In genomic region chr13:59477451-59477850, GRCm38 (mm10) we compare ENCODE assay signal across 20 mouse cellular contexts.
DNase-seq lines count a peak whose midpoint lies in the region; ATAC-seq and TF ChIP-seq lines count a peak whose summit lies in the region.
"Had no signal": no experiment of that assay in that cellular context is flagged by ENCODE, and none has a peak within 500 bp of the region (broad histone marks: within the 10 kb centered on the region; RNA-seq: fewer than 3 reads in every experiment).

No protein-coding gene starts in this region.

- H3K4me3 ChIP-seq in ES-Bruce4 (ENCODE audit: low read depth, low read length) = peak overlapping the region; percentile 53
- H3K4me3 ChIP-seq: embryonic facial prominence, embryonic 15.5 days; erythroblast, embryonic 14.5 days; forebrain, embryonic 15.5 days; heart, embryonic 10.5 days; hindbrain, embryonic 12.5 days had no signal

- H3K27ac ChIP-seq in ES-Bruce4 (ENCODE audit: insufficient read depth, low read length) = no peak overlapping the region
- H3K27ac ChIP-seq: embryonic facial prominence, embryonic 15.5 days; forebrain, embryonic 15.5 days; heart, embryonic 10.5 days; hindbrain, embryonic 12.5 days; hindbrain, postnatal 0 days had no signal

- H3K4me1 ChIP-seq in ES-Bruce4 (ENCODE audit: control insufficient read depth, insufficient read depth, low read length) = no peaks in the 10 kb centered on the region
- H3K4me1 ChIP-seq: embryonic facial prominence, embryonic 15.5 days; forebrain, embryonic 15.5 days; heart, embryonic 10.5 days; hindbrain, embryonic 12.5 days had no signal

- TF ChIP-seq EP300 in ES-Bruce4 (IDR thresholded peaks at IDR 0.05; ENCODE audit: insufficient read depth, low read depth, low read length) = no peak

- no peak for TF ChIP-seq CTCF in ES-Bruce4 (IDR thresholded peaks at IDR 0.05; ENCODE audit: low read depth, low read length)

- H3K27me3 ChIP-seq in ES-Bruce4 (ENCODE audit: control insufficient read depth, insufficient read depth, low read length, poor library complexity, severe bottlenecking) = no peaks in the 10 kb centered on the region
- H3K27me3 ChIP-seq: embryonic facial prominence, embryonic 15.5 days; forebrain, embryonic 15.5 days; hindbrain, embryonic 12.5 days had no signal

- TF ChIP-seq POLR2A in ES-Bruce4 (IDR thresholded peaks at IDR 0.05; ENCODE audit: insufficient read depth, low read length) = no peak

- DNase-seq in heart, adult 11 months = peak; percentile 79
- DNase-seq in heart, adult 8-10 months (ENCODE audit: low spot score) = no peak
- DNase-seq in ZHBTc4 (ENCODE audit: low read depth, low spot score) = peak; percentile 44
- no peak for DNase-seq in thymus, postnatal 14 days
- no peak for DNase-seq in liver
- DNase-seq: adrenal gland, adult 2 months; adrenal gland, postnatal 25 days; cerebellum, adult 2 months; cerebellum, postnatal 10 days; gastrocnemius, postnatal 14 days; heart, postnatal 10 days; heart, postnatal 4 days had no signal

- no peak for ATAC-seq in erythroid progenitor cell, adult 5-6 weeks (replicated peaks; ENCODE audit: low FRiP score, poor library complexity, severe bottlenecking)
- ATAC-seq: forebrain, embryonic 15.5 days; hindbrain, postnatal 0 days had no signal

- H3K9me3 ChIP-seq in ES-Bruce4 (replicated peaks; ENCODE audit: control insufficient read depth, insufficient read depth, low read length, poor library complexity, severe bottlenecking) = no peaks in the 10 kb centered on the region
- H3K9me3 ChIP-seq: embryonic facial prominence, embryonic 15.5 days; forebrain, embryonic 15.5 days; heart, embryonic 10.5 days; hindbrain, embryonic 12.5 days had no signal

- H3K36me3 ChIP-seq in ES-Bruce4 (ENCODE audit: control insufficient read depth, insufficient read depth, low read length, poor library complexity, severe bottlenecking) = no peaks in the 10 kb centered on the region; the same call in 1 of the 2 replicates

- H3K9ac ChIP-seq in ES-Bruce4 (ENCODE audit: low read depth, poor library complexity, severe bottlenecking) = no peak overlapping the region; the same call in 1 of the 2 replicates
- H3K9ac ChIP-seq: embryonic facial prominence, embryonic 15.5 days; forebrain, embryonic 15.5 days; hindbrain, embryonic 12.5 days had no signal

Comparison
In these comparisons a context has a peak if more than half of its experiments do, and no peak if none do; other contexts are left out.
1. DNase-seq: peak in heart, adult 11 months (single experiment) and ZHBTc4 (single experiment); none in heart, adult 8-10 months (single experiment), thymus, postnatal 14 days (single experiment) and liver (single experiment).